Mouse (Mus musculus) ES-Bruce4 (cell line): ENCODE data around the gene Fblim1.

Source experiments
- CTCF ChIP-seq: IDR thresholded peaks from one replicate; pipeline ENCODE4 v1.8.1; 2011; ENCODE audit warnings: low read depth, low read length
- EP300 ChIP-seq: IDR thresholded peaks from 2 replicates; pipeline ENCODE4 v1.6.1; 2011; ENCODE audit warnings: low read depth, low read length; ENCODE audit not compliant: insufficient read depth
- POLR2A ChIP-seq: IDR thresholded peaks from one replicate; pipeline ENCODE4 v1.8.1; 2011; ENCODE audit warnings: low read length; ENCODE audit not compliant: insufficient read depth

DNA sequence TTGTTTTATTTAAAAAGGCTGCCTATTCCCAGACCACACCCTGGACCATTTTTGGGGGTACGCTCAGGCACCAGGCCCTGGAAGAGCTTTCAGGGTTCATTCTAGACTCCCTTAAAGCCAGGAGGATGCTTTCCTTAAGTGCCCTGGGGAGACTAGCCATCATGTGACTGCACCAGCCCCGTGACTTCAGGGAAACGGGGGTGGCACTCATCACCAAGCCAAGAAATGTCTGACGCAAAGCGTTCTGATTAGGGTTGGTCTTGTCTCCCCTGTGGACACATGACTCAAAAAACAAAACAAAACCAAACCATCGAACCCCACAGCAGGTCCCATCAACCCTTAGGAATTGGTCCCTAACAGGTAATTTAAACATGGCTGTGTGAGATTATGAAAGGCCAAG is 45.4 kb upstream of the Fblim1 start:
- no peak for TF ChIP-seq CTCF
- no peak for TF ChIP-seq POLR2A
- TF ChIP-seq EP300: no peak
